Mouse (Mus musculus): ENCODE results near the gene Armcx4. TPM values are rescaled to one million over a fixed set of nuclear protein-coding genes. Genes with fewer than 3 reads are reported as not detected.
"Not testable (repeated sequence)": the region's sequence is repeated elsewhere in the genome, so short reads cannot be mapped to it uniquely, and the experiment has no call there.

Armcx4 gene
- polyA plus RNA-seq, 1 experiment from 2014 or later: 5.7 TPM

- Histone ChIP-seq H3K9me3 (no peaks in the 10 kb centered on the region), H3K36me3 (peaks cover 50% of the 10 kb centered on the region), H3K9ac (no peak overlapping the region), H3K27me3 (peaks cover 2% of the 10 kb centered on the region; the same call in 1 of the 2 replicates), H3K27ac (replicated peaks) (no peak overlapping the region), H3K4me1 (replicated peaks) (peaks cover 14% of the 10 kb centered on the region), H3K4me2 (no peak overlapping the region), H3K4me3 (no peak overlapping the region)
- WGBS: 92% methylated on average over 10 of the region's 10 CpGs
- no peak for ATAC-seq (ENCODE audit: low read depth)
Measured at GRCm38 (mm10) chrX:134690871-134691539, 4.7 kb downstream of the Armcx4 start.

- Histone ChIP-seq H3K4me2 (no peak overlapping the region), H3K36me3 (peaks cover 50% of the 10 kb centered on the region), H3K9me3 (no peaks in the 10 kb centered on the region), H3K4me3 (no peak overlapping the region), H3K4me1 (replicated peaks) (peaks cover 14% of the 10 kb centered on the region), H3K9ac (no peak overlapping the region), H3K27ac (replicated peaks) (no peak overlapping the region), H3K27me3 (no peaks in the 10 kb centered on the region)
- ATAC-seq (ENCODE audit: low read depth): no peak
- 83% methylated on average over 2 of the region's 2 CpGs for WGBS
Measured at GRCm38 (mm10) chrX:134691540-134691935, 5.2 kb downstream of the Armcx4 start.

- H3K4me2 ChIP-seq: no peak overlapping the region
- 0 out of 2 replicates have a peak overlapping the region, but pooled peaks have one; percentile 28 for H3K27ac ChIP-seq (replicated peaks)
- H3K36me3 ChIP-seq: peaks cover 15% of the 10 kb centered on the region
- H3K27me3 ChIP-seq: no peaks in the 10 kb centered on the region
- no peak for ATAC-seq (ENCODE audit: low read depth)
- H3K4me3 ChIP-seq: no peak overlapping the region
- no peak overlapping the region for H3K9ac ChIP-seq
- peaks cover 6% of the 10 kb centered on the region; the same call in 1 of the 2 replicates for H3K4me1 ChIP-seq (replicated peaks)
- H3K9me3 ChIP-seq: no peaks in the 10 kb centered on the region
- 35% methylated on average over 2 of the region's 3 CpGs for WGBS
Measured at GRCm38 (mm10) chrX:134716863-134717262, 30.5 kb downstream of the Armcx4 start.

DNA sequence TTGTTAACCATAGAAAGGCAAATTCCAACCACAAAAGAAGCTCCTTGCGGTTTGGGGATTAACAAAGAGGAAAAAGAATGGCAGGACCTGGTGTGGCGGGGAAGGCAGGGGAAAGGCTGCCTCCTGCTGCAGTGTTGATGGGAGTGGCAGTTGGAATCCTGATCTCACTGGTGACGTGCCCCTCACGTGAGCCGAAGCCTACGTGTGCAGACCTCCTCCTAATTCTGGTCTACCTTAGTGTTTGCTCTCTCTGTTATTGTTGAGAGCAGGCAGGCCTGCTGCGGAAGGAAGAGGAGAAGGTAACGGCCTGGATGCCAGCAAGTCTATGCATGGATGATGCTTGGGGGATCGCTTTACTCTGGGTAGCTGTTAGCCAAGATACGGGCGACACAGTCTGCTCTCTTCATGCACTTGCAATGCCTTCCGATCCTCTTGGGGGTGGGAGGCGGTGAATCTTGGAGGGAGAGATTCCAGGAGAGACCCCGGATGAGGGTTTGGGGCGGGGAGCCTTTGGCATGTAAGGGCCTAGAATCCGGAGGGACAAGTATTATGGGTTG lies 31.5 kb downstream of the Armcx4 start, which contains the start of gene Armcx1:
Armcx1 (plus strand) TSS at position 212 of the 557 bp plus-strand sequence.
- peak within 1 kb of the TSS; percentile 96 for H3K27ac ChIP-seq (replicated peaks)
- peak; percentile 96 for ATAC-seq (ENCODE audit: low read depth)
- H3K4me3 ChIP-seq: peak within 1 kb of the TSS; percentile 51
- peak within 1 kb of the TSS; percentile 60 for H3K4me2 ChIP-seq
- peaks cover 6% of the 10 kb centered on the region; the same call in 1 of the 2 replicates for H3K4me1 ChIP-seq (replicated peaks)
- peak within 1 kb of the TSS; percentile 82 for H3K9ac ChIP-seq
- H3K27me3 ChIP-seq: no peaks in the 10 kb centered on the region
- 10% methylated on average over 16 of the region's 16 CpGs for WGBS
- peaks cover 15% of the 10 kb centered on the region for H3K36me3 ChIP-seq
- no peaks in the 10 kb centered on the region for H3K9me3 ChIP-seq

DNA sequence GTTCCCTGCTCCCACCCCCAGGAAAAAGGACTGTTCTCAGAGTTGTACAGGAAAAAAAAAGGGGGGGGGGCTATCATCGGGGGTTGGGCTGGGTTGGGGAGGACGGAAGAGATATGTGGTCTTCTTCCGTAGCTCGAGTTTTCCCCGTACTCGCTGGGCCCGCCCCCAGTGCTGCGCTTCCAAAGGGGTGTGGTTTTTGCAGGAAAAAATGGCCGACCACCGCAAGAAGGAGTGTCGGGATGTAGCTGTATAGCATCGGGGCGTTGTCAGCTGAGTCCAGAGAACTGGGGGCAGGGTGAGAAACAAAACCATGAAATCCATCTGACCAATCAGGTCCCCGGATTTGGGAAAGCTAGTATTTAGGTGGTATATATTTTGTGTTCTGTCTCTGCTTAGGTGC lies 32.2 kb downstream of the Armcx4 start:
- 20% methylated on average over 14 of the region's 14 CpGs for WGBS
- peak; percentile 90 for ATAC-seq (ENCODE audit: low read depth)
- peaks cover 15% of the 10 kb centered on the region for H3K36me3 ChIP-seq
- H3K4me1 ChIP-seq (replicated peaks): peaks cover 6% of the 10 kb centered on the region; the same call in 1 of the 2 replicates
- H3K9ac ChIP-seq: peak overlapping the region; percentile 82
- no peaks in the 10 kb centered on the region for H3K9me3 ChIP-seq
- H3K4me2 ChIP-seq: peak overlapping the region; percentile 60
- no peaks in the 10 kb centered on the region for H3K27me3 ChIP-seq
- H3K27ac ChIP-seq (replicated peaks): peak overlapping the region; percentile 96
- peak overlapping the region; percentile 51 for H3K4me3 ChIP-seq

DNA sequence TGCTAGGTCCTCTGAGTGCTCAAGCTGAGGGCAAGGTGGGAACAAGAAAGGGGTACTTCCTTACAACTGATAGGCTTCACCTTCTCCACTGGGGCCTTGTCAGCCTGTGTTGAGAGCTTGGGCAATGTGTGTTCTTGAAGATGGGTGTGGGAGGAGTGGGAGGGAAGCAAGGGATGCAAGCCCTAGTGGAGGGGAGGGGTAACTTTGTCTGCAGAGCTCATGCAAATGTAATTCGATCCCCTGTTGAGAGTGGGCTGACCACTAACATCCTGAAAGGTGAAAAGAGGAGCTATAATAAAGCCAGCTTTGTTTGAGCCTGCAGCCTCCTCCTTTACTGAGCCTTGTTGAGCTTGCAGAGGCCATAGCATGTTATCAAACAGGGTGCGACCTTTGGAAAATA lies 37.4 kb downstream of the Armcx4 start:
- peaks cover 15% of the 10 kb centered on the region for H3K36me3 ChIP-seq
- H3K4me3 ChIP-seq; H3K4me1 ChIP-seq (replicated peaks); H3K4me2 ChIP-seq; H3K27ac ChIP-seq (replicated peaks); H3K9me3 ChIP-seq; H3K9ac ChIP-seq; H3K27me3 ChIP-seq; ATAC-seq (ENCODE audit: low read depth): not testable (repeated sequence)
- 61% methylated on average over 1 of the region's 2 CpGs for WGBS

DNA sequence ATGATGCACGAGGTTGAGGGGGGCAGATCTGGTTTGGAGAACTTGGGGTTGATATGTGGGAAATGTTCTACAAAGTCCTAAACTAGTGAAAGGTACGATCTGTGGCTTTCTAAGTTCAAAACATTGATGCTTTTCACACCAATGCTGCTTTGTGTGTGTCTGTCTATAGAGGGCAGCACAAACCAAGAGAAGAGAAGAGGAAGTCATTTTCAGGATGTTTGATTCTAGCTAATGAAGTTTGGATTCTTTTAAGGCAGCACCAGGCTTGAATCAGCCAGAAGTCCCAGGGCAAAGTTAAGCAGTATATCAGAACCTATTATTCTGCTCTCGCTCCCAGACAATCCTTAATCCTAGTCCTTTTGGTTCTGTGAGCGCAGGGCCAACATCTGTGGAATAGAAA lies 43.5 kb downstream of the Armcx4 start:
- no peak for ATAC-seq (ENCODE audit: low read depth)
- peaks cover 28% of the 10 kb centered on the region for H3K27me3 ChIP-seq
- H3K4me3 ChIP-seq: no peak overlapping the region
- no peak overlapping the region for H3K9ac ChIP-seq
- no peak overlapping the region for H3K27ac ChIP-seq (replicated peaks)
- no peaks in the 10 kb centered on the region for H3K9me3 ChIP-seq
- H3K4me2 ChIP-seq: no peak overlapping the region
- no peaks in the 10 kb centered on the region for H3K36me3 ChIP-seq
- H3K4me1 ChIP-seq (replicated peaks): no peaks in the 10 kb centered on the region
- 57% methylated on average over 4 of the region's 4 CpGs for WGBS

DNA sequence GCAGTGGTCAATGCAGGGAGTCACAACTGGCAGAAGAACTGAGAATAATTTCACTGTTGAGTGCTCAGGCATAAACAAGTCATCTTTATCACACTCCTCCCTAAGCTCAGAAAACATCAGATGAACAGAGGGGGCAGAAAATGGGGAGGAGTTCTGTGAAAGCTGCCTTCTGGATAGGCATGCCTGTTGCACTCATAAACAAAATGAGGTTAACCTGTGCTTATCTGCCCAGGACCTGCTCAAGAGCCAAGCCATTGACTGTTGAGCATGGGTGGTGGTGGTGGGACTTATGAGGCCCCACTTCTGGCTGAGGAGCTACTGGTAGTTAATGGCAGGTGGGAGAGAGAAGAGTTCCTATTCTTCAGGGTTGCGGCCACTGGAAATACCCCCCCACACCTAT lies 51.5 kb downstream of the Armcx4 start:
- Histone ChIP-seq H3K27ac (replicated peaks) (no peak overlapping the region), H3K4me1 (replicated peaks) (no peaks in the 10 kb centered on the region), H3K4me3 (no peak overlapping the region), H3K4me2 (no peak overlapping the region), H3K36me3 (no peaks in the 10 kb centered on the region), H3K9ac (no peak overlapping the region), H3K27me3 (peaks cover 33% of the 10 kb centered on the region), H3K9me3 (no peaks in the 10 kb centered on the region)
- WGBS: 90% methylated on average over 1 of the region's 1 CpGs
- ATAC-seq (ENCODE audit: low read depth): no peak

- 72% methylated on average over 4 of the region's 4 CpGs for WGBS
- peaks cover 31% of the 10 kb centered on the region for H3K27me3 ChIP-seq
- no peak for ATAC-seq (ENCODE audit: low read depth)
Measured at GRCm38 (mm10) chrX:134739160-134739559, 52.8 kb downstream of the Armcx4 start.

GRCm38 (mm10) chrX:134741862-134742261 lies 55.5 kb downstream of the Armcx4 start:
- 80% methylated on average over 5 of the region's 5 CpGs for WGBS

More at GRCm38 (mm10) chrX:134739160-134739559, 52.8 kb downstream of the Armcx4 start:
- H3K9ac ChIP-seq: no peak overlapping the region
- H3K36me3 ChIP-seq: no peaks in the 10 kb centered on the region
- H3K4me1 ChIP-seq (replicated peaks): no peaks in the 10 kb centered on the region
- H3K27ac ChIP-seq (replicated peaks): no peak overlapping the region
- H3K4me2 ChIP-seq: no peak overlapping the region
- H3K9me3 ChIP-seq: no peaks in the 10 kb centered on the region
- H3K4me3 ChIP-seq: no peak overlapping the region

More at GRCm38 (mm10) chrX:134741862-134742261, 55.5 kb downstream of the Armcx4 start:
- Histone ChIP-seq H3K4me3 (no peak overlapping the region), H3K9me3 (no peaks in the 10 kb centered on the region), H3K27me3 (peaks cover 21% of the 10 kb centered on the region), H3K4me1 (replicated peaks) (no peaks in the 10 kb centered on the region), H3K9ac (no peak overlapping the region), H3K4me2 (no peak overlapping the region), H3K36me3 (no peaks in the 10 kb centered on the region), H3K27ac (replicated peaks) (no peak overlapping the region)
- no peak for ATAC-seq (ENCODE audit: low read depth)

All from neural tube, embryonic 13.5 days (tissue).